Mouse (Mus musculus) lung, adult 2 months (tissue): ENCODE measurements around the gene Erc2.

Experiments
- CTCF ChIP-seq: fragments of 200-500 bp; IDR thresholded peaks from 2 replicates; pipeline ENCODE4 v1.5.1; 2011; ENCODE audit warnings: mild to moderate bottlenecking, low read length, control low read depth; ENCODE audit not compliant: insufficient read depth
- POLR2A ChIP-seq: fragments of 200-500 bp; IDR thresholded peaks from 2 replicates; pipeline ENCODE4 v1.6.1; 2011; ENCODE audit warnings: low read depth, mild to moderate bottlenecking, control low read depth, low read length, borderline replicate concordance; ENCODE audit errors: extremely low read depth

GRCm38 (mm10) chr14:27717364-27717763 lies 95.1 kb downstream of the Erc2 start:
- TF ChIP-seq CTCF (no peak), POLR2A (no peak)
